11 mouse cellular contexts compared by ENCODE assay signal in the genomic region with DNA sequence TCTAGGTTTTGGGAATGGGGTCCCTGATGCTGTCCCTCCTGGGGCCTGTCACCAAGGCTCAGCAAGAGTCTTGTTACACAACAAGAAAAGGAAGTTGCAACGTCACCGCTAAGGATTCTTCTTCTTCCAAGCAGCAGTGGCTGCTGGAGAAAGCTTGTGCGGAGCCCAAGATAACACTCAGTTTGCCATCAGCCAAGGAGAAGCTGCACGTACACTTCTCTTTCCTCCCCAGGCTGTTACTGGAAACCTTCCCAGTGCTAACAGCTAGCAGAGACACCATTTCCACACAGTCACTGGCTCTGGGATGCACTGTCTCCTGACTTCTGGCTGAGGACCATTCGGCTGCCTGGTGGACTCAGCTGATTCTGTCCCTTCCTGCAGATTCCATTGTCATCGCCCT. TPM values are rescaled to one million over a fixed set of nuclear protein-coding genes. Genes with fewer than 3 reads are reported as not detected.
A peak's percentile ranks its signal among the peaks of the same experiment; 100 is the strongest.
DNase-seq lines count a peak whose midpoint lies in the region; ATAC-seq lines count a peak whose summit lies in the region.
"Had no signal": no experiment of that assay in that cellular context is flagged by ENCODE, and none has a peak within 500 bp of the region (broad histone marks: within the 10 kb centered on the region; RNA-seq: fewer than 3 reads in every experiment).

No protein-coding gene starts in this region.

- no peaks in the 10 kb centered on the region for H3K9me3 ChIP-seq in lung, embryonic 15.5 days
- H3K9me3 ChIP-seq: forebrain, embryonic 12.5 days; G1E had no signal

- peak; percentile 64; the same call in 1 of the 2 replicates for ATAC-seq in lung, embryonic 15.5 days (ENCODE audit: borderline replicate concordance, extremely low read depth, low FRiP score, low TSS enrichment)
- ATAC-seq: midbrain, embryonic 16.5 days had no signal

- no peak overlapping the region for H3K9ac ChIP-seq in lung, embryonic 15.5 days
- H3K9ac ChIP-seq: forebrain, embryonic 12.5 days had no signal

- H3K4me3 ChIP-seq in lung, embryonic 15.5 days, result no peak overlapping the region
- H3K4me3 ChIP-seq: forebrain, embryonic 12.5 days had no signal

- H3K27me3 ChIP-seq in lung, embryonic 15.5 days, result no peaks in the 10 kb centered on the region
- H3K27me3 ChIP-seq: forebrain, embryonic 12.5 days had no signal

- peaks cover 3% of the 10 kb centered on the region; the same call in 1 of the 2 replicates for H3K36me3 ChIP-seq in lung, embryonic 15.5 days

- H3K4me1 ChIP-seq in lung, embryonic 15.5 days, result peaks cover 4% of the 10 kb centered on the region; the same call in 1 of the 2 replicates
- H3K4me1 ChIP-seq: forebrain, embryonic 12.5 days had no signal

- 0 out of 2 replicates have a peak overlapping the region, but pooled peaks have one; percentile 9 for H3K27ac ChIP-seq in lung, embryonic 15.5 days
- H3K27ac ChIP-seq: forebrain, embryonic 12.5 days had no signal

- 76% methylated on average over 6 of the region's 6 CpGs for WGBS in lung, embryonic 15.5 days

- no peak overlapping the region for H3K4me2 ChIP-seq in lung, embryonic 15.5 days
- H3K4me2 ChIP-seq: forebrain, embryonic 12.5 days had no signal

- DNase-seq in lung, adult 18-20 months, result no peak
- peak; percentile 63 to 78 for DNase-seq in heart, adult 9 months (ENCODE audit: low spot score in 2 of 2)
- peak; percentile 3 to 9 for DNase-seq in layer of hippocampus, postnatal 36 days
- DNase-seq in right cerebral cortex, postnatal 25 days, result peak; percentile 40
- no peak for DNase-seq in urinary bladder, postnatal 25 days (ENCODE audit: low spot score)
- no peak for DNase-seq in spleen, adult 12 weeks (ENCODE audit: low spot score)
- DNase-seq: thymus, postnatal 14 days had no signal

RNA-seq across cellular contexts. Expression of a gene that starts 9.1 kb away (rescaled TPM):
- polyA plus RNA-seq in lung, embryonic 15.5 days (2015; fragmentation: Nextera tagmentation; extraction: Ambion mirVana), result 2.1 and 2.2 TPM in 2 replicates
- under 1 TPM in 1 of 2 experiments, not detected in 1; 0.38 TPM for total RNA-seq in layer of hippocampus, postnatal 36 days (2021)
- polyA plus RNA-seq: forebrain, embryonic 12.5 days; G1E had no signal

RNA-seq across cellular contexts. Expression of a gene that starts 19.9 kb away (rescaled TPM):
- 86.4 and 87.3 TPM in 2 replicates for polyA plus RNA-seq in lung, embryonic 15.5 days (2015; fragmentation: Nextera tagmentation; extraction: Ambion mirVana)
- total RNA-seq in layer of hippocampus, postnatal 36 days (2021), result 1 to 10 TPM; 9.4 to 9.5 TPM

Comparison
In these comparisons a context has a peak if more than half of its experiments do, and no peak if none do; other contexts are left out.
1. DNase-seq: peak in heart, adult 9 months (2 of 2), layer of hippocampus, postnatal 36 days (2 of 2) and right cerebral cortex, postnatal 25 days (single experiment); none in lung, adult 18-20 months (0 of 2), urinary bladder, postnatal 25 days (single experiment) and spleen, adult 12 weeks (single experiment).